Comparison of ENCODE assay signal across 14 mouse cellular contexts in genomic region chr14:61160920-61161319, GRCm38 (mm10). TPM values are rescaled to one million over a fixed set of nuclear protein-coding genes. Genes with fewer than 3 reads are reported as not detected.
DNase-seq lines count a peak whose midpoint lies in the region; ATAC-seq and TF ChIP-seq lines count a peak whose summit lies in the region.
"Had no signal": no experiment of that assay in that cellular context is flagged by ENCODE, and none has a peak within 500 bp of the region (broad histone marks: within the 10 kb centered on the region; RNA-seq: fewer than 3 reads in every experiment).

No protein-coding gene starts in this region.

- no peak for ATAC-seq in heart, embryonic 15.5 days (replicated peaks; ENCODE audit: insufficient number of reproducible peaks, insufficient read depth, low FRiP score, low read depth)
- peak; percentile 40; the same call in 1 of the 2 replicates for ATAC-seq in midbrain, embryonic 13.5 days
- ATAC-seq in midbrain, embryonic 11.5 days (ENCODE audit: low FRiP score): no peak
- ATAC-seq: forebrain, embryonic 15.5 days; liver, embryonic 12.5 days had no signal

- no peak for TF ChIP-seq POLR2A in myocyte (IDR thresholded peaks at IDR 0.05; ENCODE audit: insufficient read length, low read depth)

- no peaks in the 10 kb centered on the region for H3K36me3 ChIP-seq in heart, embryonic 15.5 days
- no peaks in the 10 kb centered on the region for H3K36me3 ChIP-seq in midbrain, embryonic 13.5 days
- H3K36me3 ChIP-seq in midbrain, embryonic 11.5 days (ENCODE audit: control insufficient read depth, insufficient read depth, low read length): no peaks in the 10 kb centered on the region
- H3K36me3 ChIP-seq in myocyte (ENCODE audit: control insufficient read depth, insufficient read depth): no peaks in the 10 kb centered on the region
- H3K36me3 ChIP-seq: forebrain, embryonic 15.5 days; liver, embryonic 12.5 days had no signal

- H3K79me2 ChIP-seq in myocyte (ENCODE audit: control insufficient read depth, insufficient read depth): no peaks in the 10 kb centered on the region

- WGBS in heart, embryonic 15.5 days: 86% methylated on average over 1 of the region's 1 CpGs
- 74% methylated on average over 1 of the region's 1 CpGs for WGBS in midbrain, embryonic 13.5 days
- 82% methylated on average over 1 of the region's 1 CpGs for WGBS in midbrain, embryonic 11.5 days

- H3K27me3 ChIP-seq in heart, embryonic 15.5 days: no peaks in the 10 kb centered on the region
- H3K27me3 ChIP-seq in midbrain, embryonic 13.5 days: no peaks in the 10 kb centered on the region
- no peaks in the 10 kb centered on the region for H3K27me3 ChIP-seq in midbrain, embryonic 11.5 days (ENCODE audit: control insufficient read depth, insufficient read depth, low read length)
- H3K27me3 ChIP-seq in myocyte (ENCODE audit: control insufficient read depth, insufficient read depth, insufficient read length): no peaks in the 10 kb centered on the region
- H3K27me3 ChIP-seq: forebrain, embryonic 15.5 days; liver, embryonic 12.5 days had no signal

- H3K4me2 ChIP-seq in heart, embryonic 15.5 days: no peak overlapping the region
- no peak overlapping the region for H3K4me2 ChIP-seq in midbrain, embryonic 13.5 days (replicated peaks)
- H3K4me2 ChIP-seq in midbrain, embryonic 11.5 days: no peak overlapping the region
- H3K4me2 ChIP-seq in myocyte (ENCODE audit: low read depth): peak overlapping the region; percentile 85
- H3K4me2 ChIP-seq: forebrain, embryonic 15.5 days; liver, embryonic 12.5 days had no signal

- H3K9me3 ChIP-seq in heart, embryonic 15.5 days (replicated peaks): no peaks in the 10 kb centered on the region
- no peaks in the 10 kb centered on the region for H3K9me3 ChIP-seq in midbrain, embryonic 13.5 days
- no peaks in the 10 kb centered on the region for H3K9me3 ChIP-seq in midbrain, embryonic 11.5 days (ENCODE audit: control insufficient read depth, low read length)
- H3K9me3 ChIP-seq: forebrain, embryonic 15.5 days; liver, embryonic 12.5 days had no signal

- intact Hi-C loops in heart, postnatal 25 days (cut with DNase I): no loop called here

- H3K4me1 ChIP-seq in heart, embryonic 15.5 days (replicated peaks): peaks cover 33% of the 10 kb centered on the region
- peaks cover 11% of the 10 kb centered on the region for H3K4me1 ChIP-seq in midbrain, embryonic 13.5 days (replicated peaks)
- no peaks in the 10 kb centered on the region for H3K4me1 ChIP-seq in midbrain, embryonic 11.5 days (ENCODE audit: control insufficient read depth, insufficient read depth, low read length)

- no peak overlapping the region for H3K4me3 ChIP-seq in heart, embryonic 15.5 days
- H3K4me3 ChIP-seq in midbrain, embryonic 13.5 days (replicated peaks): no peak overlapping the region
- no peak overlapping the region for H3K4me3 ChIP-seq in midbrain, embryonic 11.5 days (ENCODE audit: low read depth, low read length)
- no peak overlapping the region for H3K4me3 ChIP-seq in myocyte
- H3K4me3 ChIP-seq: forebrain, embryonic 15.5 days; liver, embryonic 12.5 days had no signal

- peak; percentile 48 to 51 for DNase-seq in cerebellum, postnatal 10 days
- no peak for DNase-seq in cerebellum, postnatal 4 days (ENCODE audit: low spot score in 2 of 2)
- DNase-seq in heart, postnatal 25 days (ENCODE audit: low spot score): no peak
- DNase-seq in midbrain, embryonic 11.5 days (ENCODE audit: low spot score, missing footprints): no peak
- no peak for DNase-seq in frontal cortex, postnatal 10 days (ENCODE audit: low spot score in 2 of 2)
- DNase-seq: adrenal gland, postnatal 14 days; cerebellum, adult 11 months; gastrocnemius, postnatal 36 days; right cerebral cortex, postnatal 14 days had no signal

- peak overlapping the region; percentile 95 for H3K27ac ChIP-seq in heart, embryonic 15.5 days
- H3K27ac ChIP-seq in midbrain, embryonic 13.5 days: no peak overlapping the region
- H3K27ac ChIP-seq in midbrain, embryonic 11.5 days (ENCODE audit: low read depth, low read length): no peak overlapping the region
- H3K27ac ChIP-seq: forebrain, embryonic 15.5 days; liver, embryonic 12.5 days had no signal

- no peak overlapping the region for H3K9ac ChIP-seq in heart, embryonic 15.5 days
- no peak overlapping the region for H3K9ac ChIP-seq in midbrain, embryonic 13.5 days (replicated peaks)
- H3K9ac ChIP-seq in midbrain, embryonic 11.5 days (ENCODE audit: low read length): no peak overlapping the region
- H3K9ac ChIP-seq: forebrain, embryonic 15.5 days; liver, embryonic 12.5 days had no signal

- no peak overlapping the region for H3ac ChIP-seq in myocyte (ENCODE audit: control insufficient read depth, insufficient read length)

TF ChIP-seq in myocyte, 11 proteins besides CTCF, POLR2A, EP300 and RAD21:
- TF ChIP-seq USF1 (IDR thresholded peaks at IDR 0.05; ENCODE audit: low read depth) (no peak), E2F4 (IDR thresholded peaks at IDR 0.05; ENCODE audit: insufficient read depth) (no peak), TCF12 (IDR thresholded peaks at IDR 0.05; ENCODE audit: insufficient read depth, poor library complexity, severe bottlenecking) (no peak), POLR2AphosphoS2 (IDR thresholded peaks at IDR 0.05; ENCODE audit: insufficient read length, low read depth) (no peak), CEBPB (IDR thresholded peaks at IDR 0.05; ENCODE audit: insufficient read depth, poor library complexity, severe bottlenecking) (no peak), MYOG (IDR thresholded peaks at IDR 0.05; ENCODE audit: control insufficient read depth in 1 of 3, insufficient read depth in 1 of 3, insufficient read length in 2 of 3, low read depth in 2 of 3) (peak in 1 of 3 experiments; percentile 3), SRF (IDR thresholded peaks at IDR 0.05; ENCODE audit: control insufficient read depth, insufficient read length, low read depth) (no peak), TCF3 (IDR thresholded peaks at IDR 0.05; ENCODE audit: insufficient read length, low read depth) (no peak), REST (IDR thresholded peaks at IDR 0.05; ENCODE audit: insufficient read depth, insufficient read length) (no peak), MAX (IDR thresholded peaks at IDR 0.05; ENCODE audit: low read depth) (no peak), MYOD1 (IDR thresholded peaks at IDR 0.05; ENCODE audit: control insufficient read depth in 1 of 3, insufficient read length in 2 of 3, low read depth in 2 of 3) (peak in 2 of 3 experiments; percentile 49 to 57)

RNA-seq across cellular contexts. Expression of gene Sacs, which starts 22.7 kb away (rescaled TPM):
- polyA plus RNA-seq in heart, embryonic 15.5 days (2015; fragmentation: Nextera tagmentation; extraction: Ambion mirVana): 3.5 and 4.0 TPM in 2 replicates
- total RNA-seq in heart, postnatal 25 days (2021): 10 to 100 TPM; 32.1 to 32.9 TPM
- polyA plus RNA-seq in midbrain, embryonic 13.5 days (2015; fragmentation: Nextera tagmentation; extraction: Ambion mirVana): 6.5 and 7.3 TPM in 2 replicates
- polyA plus RNA-seq in midbrain, embryonic 11.5 days (2014; fragmentation: Nextera tagmentation; extraction: Ambion mirVana): 5.2 and 5.3 TPM in 2 replicates
- 1.6 TPM for polyA plus RNA-seq in myocyte (2012; fragmentation: generic; extraction: Trizol)

Comparison
In these comparisons a context has a peak if more than half of its experiments do, and no peak if none do; other contexts are left out.
1. DNase-seq: peak in cerebellum, postnatal 10 days (2 of 2); none in cerebellum, postnatal 4 days (0 of 2), heart, postnatal 25 days (single experiment), midbrain, embryonic 11.5 days (single experiment) and frontal cortex, postnatal 10 days (0 of 2).